In genomic region chr6:120095096-120095495, GRCm38 (mm10) we compare ENCODE assay signal across 36 mouse cellular contexts. TPM values are rescaled to one million over a fixed set of nuclear protein-coding genes. Genes with fewer than 3 reads are reported as not detected.
"Had no signal": no experiment of that assay in that cellular context is flagged by ENCODE, and none has a peak within 500 bp of the region (broad histone marks: within the 10 kb centered on the region; RNA-seq: fewer than 3 reads in every experiment).

No protein-coding gene starts in this region.

- H3K36me3 ChIP-seq: embryonic facial prominence, embryonic 10.5 days; embryonic facial prominence, embryonic 12.5 days; embryonic facial prominence, embryonic 13.5 days; embryonic facial prominence, embryonic 15.5 days; forebrain, embryonic 10.5 days; forebrain, embryonic 12.5 days; forebrain, embryonic 15.5 days; heart, embryonic 10.5 days had no signal

- H3K27me3 ChIP-seq: embryonic facial prominence, embryonic 12.5 days; embryonic facial prominence, embryonic 13.5 days; embryonic facial prominence, embryonic 15.5 days; forebrain, embryonic 12.5 days; forebrain, embryonic 13.5 days; forebrain, embryonic 15.5 days had no signal

- H3K4me3 ChIP-seq: embryonic facial prominence, embryonic 10.5 days; embryonic facial prominence, embryonic 12.5 days; embryonic facial prominence, embryonic 13.5 days; embryonic facial prominence, embryonic 15.5 days; erythroblast, embryonic 14.5 days; forebrain, embryonic 10.5 days; forebrain, embryonic 12.5 days; forebrain, embryonic 13.5 days; forebrain, embryonic 15.5 days; gastrocnemius, adult 2 months; heart, adult 2 months; heart, embryonic 10.5 days had no signal

- H3K4me2 ChIP-seq: embryonic facial prominence, embryonic 12.5 days; embryonic facial prominence, embryonic 13.5 days; embryonic facial prominence, embryonic 15.5 days; forebrain, embryonic 12.5 days; forebrain, embryonic 13.5 days; forebrain, embryonic 15.5 days had no signal

- DNase-seq: cerebellum, adult 9-10 months; cerebellum, adult 9-11 months; cerebellum, postnatal 10 days; cerebellum, postnatal 14 days; cerebellum, postnatal 25 days; cerebellum, postnatal 36 days; embryo, embryonic 11 days; forebrain, postnatal 0 days; gastrocnemius, adult 2 months; gastrocnemius, postnatal 10 days; gastrocnemius, postnatal 14 days; gastrocnemius, postnatal 25 days; gastrocnemius, postnatal 36 days; heart, adult 11 months; heart, adult 18-20 months; heart, adult 2 months had no signal

- H3K9me3 ChIP-seq: embryonic facial prominence, embryonic 10.5 days; embryonic facial prominence, embryonic 12.5 days; embryonic facial prominence, embryonic 13.5 days; embryonic facial prominence, embryonic 15.5 days; forebrain, embryonic 10.5 days; forebrain, embryonic 12.5 days; forebrain, embryonic 13.5 days; forebrain, embryonic 15.5 days; heart, embryonic 10.5 days had no signal

- H3K4me1 ChIP-seq: embryonic facial prominence, embryonic 15.5 days; forebrain, embryonic 13.5 days; forebrain, embryonic 15.5 days had no signal

- H3K9ac ChIP-seq: embryonic facial prominence, embryonic 12.5 days; embryonic facial prominence, embryonic 13.5 days; embryonic facial prominence, embryonic 15.5 days; forebrain, embryonic 12.5 days; forebrain, embryonic 13.5 days; forebrain, embryonic 15.5 days; forebrain, postnatal 0 days had no signal

- H3K27ac ChIP-seq: embryonic facial prominence, embryonic 10.5 days; embryonic facial prominence, embryonic 12.5 days; embryonic facial prominence, embryonic 13.5 days; embryonic facial prominence, embryonic 15.5 days; forebrain, embryonic 10.5 days; forebrain, embryonic 12.5 days; forebrain, embryonic 13.5 days; forebrain, embryonic 15.5 days; gastrocnemius, adult 2 months; heart, adult 2 months; heart, embryonic 10.5 days had no signal

RNA-seq across cellular contexts. Expression of gene Ninj2, which starts 1.9 kb away (rescaled TPM):
- total RNA-seq: common myeloid progenitor, adult 5-6 weeks; forebrain, postnatal 0 days; gastrocnemius, adult 18-20 months; gastrocnemius, adult 2 months; gastrocnemius, adult 8-10 months; gastrocnemius, postnatal 10 days; gastrocnemius, postnatal 14 days; gastrocnemius, postnatal 25 days; gastrocnemius, postnatal 36 days; gastrocnemius, postnatal 4 days; granulocyte monocyte progenitor cell, adult 5-6 weeks; heart, adult 18-20 months; heart, adult 2 months; heart, adult 8-10 months had no signal
- polyA plus RNA-seq: embryonic facial prominence, embryonic 10.5 days; embryonic facial prominence, embryonic 11.5 days; embryonic facial prominence, embryonic 12.5 days; embryonic facial prominence, embryonic 13.5 days; embryonic facial prominence, embryonic 15.5 days; erythroblast, embryonic 14.5 days; forebrain, embryonic 10.5 days; forebrain, embryonic 11.5 days; forebrain, embryonic 12.5 days; forebrain, embryonic 13.5 days; forebrain, embryonic 14.5 days; forebrain, embryonic 15.5 days; forebrain, embryonic 16.5 days; forebrain, postnatal 0 days; heart, adult 2 months; heart, embryonic 10.5 days had no signal
